Mouse (Mus musculus): ENCODE measurements around the gene Sox5. TPM values are rescaled to one million over a fixed set of nuclear protein-coding genes. Genes with fewer than 3 reads are reported as not detected.

Sox5 gene
- total and polyA plus RNA-seq, 3 experiments = 0.08 to 0.47 (median 0.46) TPM

- Histone ChIP-seq H3K27me3 (replicated peaks) (no peaks in the 10 kb centered on the region), H3K36me3 (replicated peaks in 1 of 2; ENCODE audit: control insufficient read depth in 1 of 2, insufficient read depth in 1 of 2, low read length in 1 of 2) (no peaks in the 10 kb centered on the region), H3K27ac (ENCODE audit: insufficient read depth, low read depth) (no peak overlapping the region), H3K79me2 (replicated peaks; ENCODE audit: control insufficient read depth, extremely low read depth, insufficient read depth, poor library complexity, severe bottlenecking) (no peaks in the 10 kb centered on the region), H3K9me3 (replicated peaks; ENCODE audit: low read length) (no peaks in the 10 kb centered on the region), H3K4me3 (replicated peaks in 1 of 3; ENCODE audit: low read depth in 2 of 3, low read length in 2 of 3, poor library complexity in 1 of 3) (no peak overlapping the region), H3K9ac (ENCODE audit: insufficient read depth, low read depth) (no peak overlapping the region), H3K4me1 (ENCODE audit: control insufficient read depth in 1 of 2, insufficient read depth in 2 of 2) (no peaks in the 10 kb centered on the region), H3K4me2 (ENCODE audit: insufficient read depth, low read depth, poor library complexity, severe bottlenecking) (no peak overlapping the region)
- no peak for DNase-seq (ENCODE audit: extremely low read depth)
- in situ Hi-C loops (cut with MboI; ENCODE audit: low pct_ligation_motif_present, low pct_unique_long_range_greater_than_20kb, low sequenced_read_pairs) = no loop called here
- dilution Hi-C loops (cut with MboI; ENCODE audit: extremely low pct_ligation_motif_present, extremely low pct_unique_long_range_greater_than_20kb, low sequenced_read_pairs) = no loop called here
- TF ChIP-seq MAZ (IDR thresholded peaks at IDR 0.05; ENCODE audit: low read depth, low read length) = no peak
- TF ChIP-seq ZNF384 (IDR thresholded peaks at IDR 0.05; ENCODE audit: low read depth, low read length) = no peak
- no peak for TF ChIP-seq MYC (IDR thresholded peaks at IDR 0.05; ENCODE audit: low read depth, low read length)
- TF ChIP-seq CHD2 (IDR thresholded peaks at IDR 0.05; ENCODE audit: low read length) = no peak
- no peak for TF ChIP-seq RCOR1 (conservative IDR thresholded peaks at IDR 0.05; ENCODE audit: low read depth, low read length)
- TF ChIP-seq POLR2A (IDR thresholded peaks at IDR 0.05; ENCODE audit: low read depth, low read length) = no peak
- TF ChIP-seq TCF12 (IDR thresholded peaks at IDR 0.05; ENCODE audit: low read depth, low read length) = no peak
- no peak for TF ChIP-seq CHD1 (IDR thresholded peaks at IDR 0.05; ENCODE audit: low read depth, low read length)
- no peak for TF ChIP-seq EP300 (IDR thresholded peaks at IDR 0.05; ENCODE audit: low read length)
- no peak for TF ChIP-seq MAFK (IDR thresholded peaks at IDR 0.05; ENCODE audit: insufficient replicate concordance, low read length)
- TF ChIP-seq NELFE (IDR thresholded peaks at IDR 0.05; ENCODE audit: low read depth, low read length) = no peak
- TF ChIP-seq MAX (IDR thresholded peaks at IDR 0.05; ENCODE audit: low read length) = no peak
- no peak for TF ChIP-seq POLR2AphosphoS2 (IDR thresholded peaks at IDR 0.05; ENCODE audit: low read depth, low read length)
- no peak for TF ChIP-seq MXI1 (IDR thresholded peaks at IDR 0.05; ENCODE audit: low read depth, low read length)
- no peak for TF ChIP-seq ZC3H11A (IDR thresholded peaks at IDR 0.05; ENCODE audit: low read depth, low read length)
- no peak for TF ChIP-seq USF2 (conservative IDR thresholded peaks at IDR 0.05; ENCODE audit: low read depth, low read length)
- TF ChIP-seq CTCF (conservative IDR thresholded peaks at IDR 0.05 in 1 of 2, IDR thresholded peaks at IDR 0.05 in 1 of 2; ENCODE audit: low read depth in 2 of 2, low read length in 2 of 2) = no peak
Observed at GRCm38 (mm10) chr6:144320327-144320726, 461.4 kb downstream of the Sox5 start.

- Histone ChIP-seq H3K9ac (ENCODE audit: insufficient read depth, low read depth) (no peak overlapping the region), H3K9me3 (replicated peaks; ENCODE audit: low read length) (no peaks in the 10 kb centered on the region), H3K4me2 (ENCODE audit: insufficient read depth, low read depth, poor library complexity, severe bottlenecking) (no peak overlapping the region), H3K36me3 (replicated peaks in 1 of 2; ENCODE audit: control insufficient read depth in 1 of 2, insufficient read depth in 1 of 2, low read length in 1 of 2) (no peaks in the 10 kb centered on the region), H3K4me1 (ENCODE audit: control insufficient read depth in 1 of 2, insufficient read depth in 2 of 2) (no peaks in the 10 kb centered on the region), H3K4me3 (replicated peaks in 1 of 3; ENCODE audit: low read depth in 2 of 3, low read length in 2 of 3, poor library complexity in 1 of 3) (no peak overlapping the region), H3K79me2 (replicated peaks; ENCODE audit: control insufficient read depth, extremely low read depth, insufficient read depth, poor library complexity, severe bottlenecking) (no peaks in the 10 kb centered on the region), H3K27ac (ENCODE audit: insufficient read depth, low read depth) (no peak overlapping the region), H3K27me3 (replicated peaks) (no peaks in the 10 kb centered on the region)
- in situ Hi-C loops (cut with MboI; ENCODE audit: low pct_ligation_motif_present, low pct_unique_long_range_greater_than_20kb, low sequenced_read_pairs) (no loop called here), dilution Hi-C loops (cut with MboI; ENCODE audit: extremely low pct_ligation_motif_present, extremely low pct_unique_long_range_greater_than_20kb, low sequenced_read_pairs) (no loop called here)
- TF ChIP-seq HCFC1 (IDR thresholded peaks at IDR 0.05; ENCODE audit: low read depth, low read length) (no peak), CTCF (conservative IDR thresholded peaks at IDR 0.05 in 1 of 2, IDR thresholded peaks at IDR 0.05 in 1 of 2; ENCODE audit: low read depth in 2 of 2, low read length in 2 of 2) (no peak)
- DNase-seq (ENCODE audit: extremely low read depth) = no peak
Observed at GRCm38 (mm10) chr6:144319717-144320116, 462.1 kb downstream of the Sox5 start.

All from CH12.LX (cell line).